Mouse (Mus musculus) G1E (cell line): ENCODE measurements around the gene Igsf11.

ENCODE experiments used
- CTCF ChIP-seq: IDR thresholded peaks from 2 replicates; pipeline ENCODE4 v1.5.1; 2012; ENCODE audit warnings: low read depth, low read length, inconsistent platforms, mixed read lengths
- POLR2AphosphoS5 ChIP-seq: IDR thresholded peaks from 2 replicates; pipeline ENCODE4 v1.6.1; 2012; ENCODE audit warnings: low read depth, low read length, inconsistent platforms; ENCODE audit not compliant: insufficient replicate concordance

GRCm38 (mm10) chr16:39065576-39065975 lies 173.1 kb downstream of the Igsf11 start:
- TF ChIP-seq CTCF: no peak
- TF ChIP-seq POLR2AphosphoS5: no peak
